Mouse (Mus musculus) neural tube, embryonic 13.5 days (tissue): ENCODE data around the gene Luc7l3. TPM values are rescaled to one million over a fixed set of nuclear protein-coding genes. Genes with fewer than 3 reads are reported as not detected.
"Not testable (repeated sequence)": the region's sequence is repeated elsewhere in the genome, so short reads cannot be mapped to it uniquely, and the experiment has no call there.

Experiments
- ATAC-seq: fragments of 200-750 bp; cut with Nextera tagmentation; 2 replicates; pipeline ENCODE4 v1.8.0; 2017; ENCODE audit warnings: low read depth, mild to moderate bottlenecking, moderate TSS enrichment, moderate library complexity
- H3K27ac ChIP-seq: fragments of 300-500 bp; sonication (generic); replicated peaks from 2 replicates; pipeline ENCODE4 v1.5.1; 2015; ENCODE audit warnings: moderate library complexity, mild to moderate bottlenecking, inconsistent platforms
- H3K27me3 ChIP-seq: fragments of 300-500 bp; sonication (generic); 2 replicates; pipeline ENCODE4 v1.6.1; 2015; ENCODE audit warnings: mild to moderate bottlenecking, inconsistent platforms
- H3K36me3 ChIP-seq: fragments of 300-500 bp; sonication (generic); 2 replicates; pipeline ENCODE4 v1.6.1; 2015; ENCODE audit warnings: mild to moderate bottlenecking, inconsistent platforms
- H3K4me1 ChIP-seq: fragments of 300-500 bp; sonication (generic); replicated peaks from 2 replicates; pipeline ENCODE4 v1.6.1; 2015; ENCODE audit warnings: inconsistent platforms
- H3K4me2 ChIP-seq: fragments of 300-500 bp; sonication (generic); 2 replicates; pipeline ENCODE4 v1.6.1; 2015; ENCODE audit warnings: inconsistent platforms, mild to moderate bottlenecking, moderate library complexity
- H3K4me3 ChIP-seq: fragments of 300-500 bp; sonication (generic); 2 replicates; pipeline ENCODE4 v1.5.1; 2015; ENCODE audit warnings: mild to moderate bottlenecking, inconsistent platforms
- H3K9ac ChIP-seq: fragments of 300-500 bp; sonication (generic); 2 replicates; pipeline ENCODE4 v1.6.1; 2015; ENCODE audit warnings: moderate library complexity, mild to moderate bottlenecking, inconsistent platforms
- H3K9me3 ChIP-seq: fragments of 300-500 bp; sonication (generic); 2 replicates; pipeline ENCODE4 v1.6.1; 2016; ENCODE audit warnings: inconsistent platforms
- WGBS: fragments of 180-500 bp; shearing (Covaris S2); methylation state at CpG from one replicate; pipeline ENCODE4 v1.1.7; 2015; 5-methylcytosine and 5-hydroxymethylcytosine counted together
- polyA plus RNA-seq: library from polyadenylated mRNA; unstranded; fragments of >200 nt; fragmentation: Nextera tagmentation; extraction: Ambion mirVana; gene quantifications from 2 replicates; pipeline ENCODE4 v1.2.1, GENCODE M21; 2015

The Luc7l3 gene
- polyA plus RNA-seq, 1 experiment from 2014 or later: 146 TPM

GRCm38 (mm10) chr11:94282291-94282690, 39.5 kb downstream of the Luc7l3 start:
- no peak for ATAC-seq
- no peaks in the 10 kb centered on the region for H3K9me3 ChIP-seq
- no peak overlapping the region for H3K4me3 ChIP-seq
- no peak overlapping the region for H3K27ac ChIP-seq
- H3K27me3 ChIP-seq: no peaks in the 10 kb centered on the region
- 68% methylated on average over 5 of the region's 5 CpGs for WGBS
- H3K36me3 ChIP-seq: peaks cover 36% of the 10 kb centered on the region
- H3K4me1 ChIP-seq: peaks cover 3% of the 10 kb centered on the region
- H3K4me2 ChIP-seq: no peak overlapping the region
- H3K9ac ChIP-seq: 0 out of 2 replicates have a peak overlapping the region, but pooled peaks have one; percentile 38

DNA sequence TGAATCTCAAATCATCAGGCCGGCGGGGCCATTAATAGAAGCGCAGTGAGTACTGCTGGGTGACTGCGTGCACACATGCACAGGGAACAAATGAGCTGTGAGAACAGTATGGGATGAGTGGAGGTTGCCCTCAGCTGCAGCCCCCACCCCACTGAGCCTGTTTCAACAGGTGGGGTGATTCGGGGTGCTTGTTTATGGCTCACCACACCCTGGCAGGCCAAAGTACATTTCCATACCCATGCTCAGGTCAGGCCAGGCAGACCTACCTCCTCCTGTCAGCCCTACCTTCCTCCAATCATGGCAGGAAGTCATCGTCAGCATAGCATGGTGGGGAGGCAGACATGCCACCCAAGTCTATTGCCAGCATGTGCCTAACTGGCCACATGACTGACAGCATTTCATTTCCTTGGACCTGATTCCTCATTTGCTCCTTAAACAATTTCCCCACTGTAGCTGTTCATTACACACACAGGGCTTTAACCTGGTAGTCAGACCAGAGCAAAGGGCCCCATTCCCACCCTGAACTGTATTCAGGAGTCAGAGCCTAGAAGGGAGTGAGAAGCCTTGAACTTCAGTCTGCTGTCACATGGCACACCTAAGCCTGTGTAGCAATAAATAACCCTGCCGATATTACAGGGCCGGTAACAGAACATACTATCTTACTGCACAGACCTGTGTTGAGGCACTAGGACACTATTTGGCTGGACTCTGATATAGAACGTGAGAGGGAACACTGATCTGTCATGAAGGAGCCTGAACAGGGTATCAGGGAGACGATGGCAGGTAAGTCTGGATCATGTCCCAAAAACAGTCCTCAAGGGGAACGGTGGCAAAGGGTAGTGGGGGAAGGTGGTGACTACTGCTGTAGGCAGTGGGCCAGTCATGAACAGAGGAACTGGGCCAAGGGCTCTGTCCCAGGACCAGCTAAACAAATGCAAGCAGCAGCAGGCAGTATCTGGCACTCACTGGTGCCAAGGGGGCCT, 40.3 kb downstream of the Luc7l3 start, which contains the start of gene Gm21885:
Gm21885 (plus strand) TSS at position 675 of the 983 bp plus-strand sequence.
- Histone ChIP-seq H3K4me1 (peaks cover 9% of the 10 kb centered on the region), H3K9ac (0 out of 2 replicates have a peak within 1 kb of the TSS, but pooled peaks have one; percentile 38), H3K36me3 (peaks cover 29% of the 10 kb centered on the region), H3K27me3 (no peaks in the 10 kb centered on the region), H3K4me2 (no peak within 1 kb of the TSS), H3K4me3 (no peak within 1 kb of the TSS), H3K9me3 (no peaks in the 10 kb centered on the region), H3K27ac (no peak within 1 kb of the TSS)
- no peak for ATAC-seq
- WGBS: 84% methylated on average over 11 of the region's 11 CpGs

DNA sequence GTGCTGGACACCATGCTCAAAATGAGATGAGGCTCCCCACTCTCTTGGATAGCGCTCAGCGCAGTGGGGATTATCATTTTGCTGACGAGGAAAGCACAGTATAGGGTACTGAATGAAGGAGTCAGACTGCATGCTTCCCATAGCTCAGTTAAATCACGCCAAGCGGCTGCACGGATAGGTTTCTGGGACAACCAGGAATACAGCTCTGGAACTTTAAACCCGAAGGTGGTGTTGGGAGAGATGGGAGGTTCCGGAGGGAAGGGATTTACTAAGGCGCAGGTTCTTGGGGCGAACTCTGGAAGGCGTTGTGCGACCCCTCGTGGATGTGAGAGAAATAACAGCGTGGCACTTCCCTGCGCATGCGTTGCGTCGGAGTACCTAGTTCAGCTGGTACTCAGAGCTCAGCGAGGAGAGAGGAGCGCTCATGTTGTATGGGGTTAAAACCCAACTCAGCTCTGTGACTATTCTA, 44.9 kb downstream of the Luc7l3 start:
- H3K4me3 ChIP-seq: peak overlapping the region; percentile 21
- ATAC-seq: peak; percentile 73
- H3K4me2 ChIP-seq: peak overlapping the region; percentile 53
- H3K27me3 ChIP-seq: no peaks in the 10 kb centered on the region
- H3K27ac ChIP-seq: 0 out of 2 replicates have a peak overlapping the region, but pooled peaks have one; percentile 25
- WGBS: 7% methylated on average over 20 of the region's 20 CpGs
- H3K9ac ChIP-seq: peak overlapping the region; percentile 56
- H3K36me3 ChIP-seq: no peaks in the 10 kb centered on the region
- H3K9me3 ChIP-seq: no peaks in the 10 kb centered on the region
- peaks cover 9% of the 10 kb centered on the region for H3K4me1 ChIP-seq

DNA sequence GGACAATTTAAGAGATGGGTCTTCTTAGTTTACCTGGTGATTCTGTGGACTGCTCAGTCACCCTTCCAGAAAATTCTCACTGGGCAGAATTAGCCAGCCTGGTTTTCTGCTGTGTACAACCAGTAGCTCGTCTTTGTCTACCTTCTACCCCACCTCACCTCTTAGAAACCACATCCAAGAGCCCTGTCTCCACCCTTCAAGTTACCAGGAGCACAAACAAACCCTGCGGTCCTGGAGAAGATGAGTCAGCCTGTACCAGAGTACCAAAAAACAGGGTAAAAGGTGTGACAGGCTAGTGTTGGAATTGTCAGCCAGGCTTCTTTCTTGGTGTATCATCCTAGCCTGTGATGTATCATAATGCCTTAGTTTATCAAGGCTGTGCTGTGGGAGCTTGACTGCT, 46.1 kb downstream of the Luc7l3 start:
- H3K36me3 ChIP-seq: no peaks in the 10 kb centered on the region
- no peak overlapping the region for H3K27ac ChIP-seq
- WGBS: 94% methylated on average over 2 of the region's 2 CpGs
- H3K9me3 ChIP-seq: no peaks in the 10 kb centered on the region
- H3K4me2 ChIP-seq: no peak overlapping the region
- no peaks in the 10 kb centered on the region for H3K27me3 ChIP-seq
- no peak overlapping the region for H3K9ac ChIP-seq
- no peak overlapping the region for H3K4me3 ChIP-seq
- ATAC-seq: no peak
- peaks cover 9% of the 10 kb centered on the region for H3K4me1 ChIP-seq

DNA sequence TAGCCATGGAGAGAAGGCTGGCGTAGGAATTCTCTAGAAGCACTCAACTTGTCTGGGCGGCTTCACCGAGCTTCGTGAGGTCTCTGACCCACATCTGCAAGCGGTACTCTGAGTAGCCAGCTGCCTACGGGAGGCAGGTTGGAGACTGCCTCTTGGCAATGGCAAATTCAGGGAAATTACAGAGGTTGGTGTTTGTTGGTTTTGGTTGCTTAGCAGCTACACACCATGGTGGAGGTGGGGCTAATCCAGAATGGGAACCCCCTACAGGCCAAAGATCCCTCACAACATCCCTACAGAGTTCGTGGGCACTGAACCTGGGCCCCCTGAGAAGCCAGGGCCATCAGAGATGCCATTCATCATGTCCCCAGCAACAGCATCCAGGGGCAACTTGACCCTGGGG, 46.6 kb downstream of the Luc7l3 start:
- H3K27me3 ChIP-seq: no peaks in the 10 kb centered on the region
- WGBS: 77% methylated on average over 7 of the region's 7 CpGs
- no peaks in the 10 kb centered on the region for H3K9me3 ChIP-seq
- H3K4me1 ChIP-seq: peaks cover 9% of the 10 kb centered on the region
- H3K4me3 ChIP-seq: no peak overlapping the region
- H3K36me3 ChIP-seq: no peaks in the 10 kb centered on the region
- no peak overlapping the region for H3K9ac ChIP-seq
- H3K27ac ChIP-seq: no peak overlapping the region
- no peak overlapping the region for H3K4me2 ChIP-seq
- ATAC-seq: no peak

DNA sequence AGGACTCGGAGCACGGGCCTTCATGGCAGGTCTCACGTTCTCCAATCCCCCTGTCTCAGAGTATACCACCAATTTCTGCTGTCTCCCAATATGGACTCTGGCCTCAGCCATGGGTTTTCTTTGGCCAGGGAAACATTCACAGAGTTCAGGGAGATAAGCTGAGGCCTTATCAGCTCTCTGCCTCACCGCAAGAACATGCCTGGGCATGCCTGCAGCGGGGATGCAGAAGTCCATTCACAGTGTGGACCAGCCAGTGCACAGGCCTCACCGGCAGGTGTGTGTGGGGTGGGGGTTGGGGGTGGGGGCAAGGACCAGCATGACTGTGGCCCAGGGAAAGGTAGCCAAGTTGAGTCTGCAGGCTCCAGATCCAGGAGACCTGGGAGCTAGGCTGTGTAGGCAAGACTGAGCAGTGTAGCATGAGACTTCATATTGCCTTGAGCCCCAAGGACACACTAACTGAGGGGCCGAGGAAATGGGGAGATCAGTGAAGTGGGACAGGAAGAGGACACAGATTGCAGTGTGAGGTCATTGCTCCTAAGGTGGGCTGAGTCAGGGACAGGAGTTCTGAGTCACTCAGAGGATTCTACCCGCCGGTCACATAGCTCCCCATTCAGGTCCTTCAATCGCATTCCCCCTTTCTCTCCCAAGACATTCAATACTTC, 47.5 kb downstream of the Luc7l3 start:
- Histone ChIP-seq H3K9me3 (no peaks in the 10 kb centered on the region), H3K4me1 (peaks cover 9% of the 10 kb centered on the region), H3K27ac (no peak overlapping the region), H3K4me3 (no peak overlapping the region), H3K9ac (no peak overlapping the region), H3K27me3 (no peaks in the 10 kb centered on the region), H3K36me3 (no peaks in the 10 kb centered on the region), H3K4me2 (no peak overlapping the region)
- 91% methylated on average over 10 of the region's 10 CpGs for WGBS
- ATAC-seq: no peak

DNA sequence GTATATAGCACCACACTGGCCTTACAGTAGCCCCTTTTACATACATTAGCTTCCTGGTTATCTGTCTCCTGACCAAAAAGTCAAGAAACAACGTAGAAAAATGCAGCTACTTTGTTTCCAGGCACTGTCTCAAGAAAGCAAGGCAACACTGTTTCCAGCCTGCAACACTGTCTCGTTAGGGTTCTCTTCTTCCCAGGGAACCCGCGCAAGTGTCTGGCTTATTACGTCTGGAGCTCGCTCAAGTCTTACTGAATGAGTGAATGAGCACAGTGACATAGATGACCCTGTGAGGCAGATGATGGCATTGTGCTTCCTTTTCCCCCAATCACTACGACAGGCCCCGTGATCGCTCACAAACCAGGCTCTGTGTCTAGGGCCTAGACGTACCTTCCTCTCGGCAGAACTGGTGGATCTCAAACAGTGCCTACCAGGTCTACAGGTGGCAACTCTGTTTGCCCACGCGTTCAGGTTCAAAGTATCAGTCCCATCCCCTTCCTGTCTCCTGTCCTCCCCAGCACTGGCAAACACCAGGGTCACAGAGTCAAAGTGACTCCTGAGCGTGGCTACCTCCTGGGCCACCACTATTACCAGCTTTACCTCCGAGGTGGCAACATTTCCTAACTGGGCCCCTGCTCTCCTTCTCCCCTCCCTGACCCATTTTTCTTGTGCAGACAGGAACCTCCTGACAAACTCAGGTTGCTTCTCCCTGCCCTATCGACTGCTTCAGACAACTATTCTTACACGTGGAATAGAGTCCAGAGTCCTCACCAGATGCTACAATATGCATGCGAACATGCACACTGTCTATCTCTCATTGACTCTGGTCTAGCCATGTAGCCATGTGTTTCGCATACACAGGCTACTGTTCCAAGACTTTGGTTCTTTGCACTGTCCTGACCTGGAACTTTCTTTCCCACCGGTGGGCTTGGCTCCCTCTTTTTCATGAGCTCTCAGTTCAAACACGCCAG, 48.5 kb downstream of the Luc7l3 start:
- no peaks in the 10 kb centered on the region for H3K36me3 ChIP-seq
- H3K27ac ChIP-seq: no peak overlapping the region
- H3K9me3 ChIP-seq: no peaks in the 10 kb centered on the region
- 89% methylated on average over 21 of the region's 21 CpGs for WGBS
- H3K4me3 ChIP-seq: no peak overlapping the region
- H3K27me3 ChIP-seq: no peaks in the 10 kb centered on the region
- H3K4me2 ChIP-seq: no peak overlapping the region
- ATAC-seq: no peak
- H3K9ac ChIP-seq: no peak overlapping the region
- peaks cover 9% of the 10 kb centered on the region for H3K4me1 ChIP-seq

- H3K9me3 ChIP-seq: no peaks in the 10 kb centered on the region
- H3K4me2 ChIP-seq: no peak overlapping the region
- no peak overlapping the region for H3K4me3 ChIP-seq
- no peaks in the 10 kb centered on the region for H3K4me1 ChIP-seq
- no peak overlapping the region for H3K27ac ChIP-seq
- no peaks in the 10 kb centered on the region for H3K36me3 ChIP-seq
- no peak overlapping the region for H3K9ac ChIP-seq
- ATAC-seq: no peak
- WGBS: 92% methylated on average over 2 of the region's 2 CpGs
- H3K27me3 ChIP-seq: no peaks in the 10 kb centered on the region
Observed at GRCm38 (mm10) chr11:94271015-94271414, 50.8 kb downstream of the Luc7l3 start.

DNA sequence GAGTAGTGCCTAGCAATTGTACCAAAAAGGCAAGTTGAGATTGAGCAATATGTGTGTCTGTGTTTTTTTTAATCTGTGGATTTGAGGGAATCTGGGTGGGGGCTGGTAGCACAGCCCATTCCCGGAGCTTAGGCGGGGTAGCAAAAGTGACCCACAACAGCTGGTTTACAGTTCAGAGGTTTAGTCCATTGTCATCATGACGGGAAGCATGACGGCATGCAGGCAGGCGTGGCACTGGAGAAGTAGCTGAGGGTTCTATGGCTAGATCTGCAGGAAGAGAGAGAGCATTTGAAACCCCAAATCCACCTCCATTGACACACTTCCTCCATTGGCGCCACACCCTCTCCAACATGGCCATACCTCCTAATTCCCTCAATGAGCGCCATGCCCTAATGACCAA, 51.9 kb downstream of the Luc7l3 start:
- Histone ChIP-seq H3K27ac (no peak overlapping the region), H3K9me3 (no peaks in the 10 kb centered on the region), H3K4me2 (no peak overlapping the region), H3K4me1 (peaks cover 7% of the 10 kb centered on the region), H3K36me3 (no peaks in the 10 kb centered on the region), H3K9ac (no peak overlapping the region), H3K4me3 (no peak overlapping the region), H3K27me3 (no peaks in the 10 kb centered on the region)
- 92% methylated on average over 7 of the region's 7 CpGs for WGBS
- ATAC-seq: no peak

- no peak for ATAC-seq
- no peak overlapping the region for H3K9ac ChIP-seq
- H3K4me2 ChIP-seq: no peak overlapping the region
- no peak overlapping the region for H3K27ac ChIP-seq
- no peaks in the 10 kb centered on the region for H3K9me3 ChIP-seq
- peaks cover 14% of the 10 kb centered on the region for H3K4me1 ChIP-seq
- no peaks in the 10 kb centered on the region for H3K36me3 ChIP-seq
- no peaks in the 10 kb centered on the region for H3K27me3 ChIP-seq
- no peak overlapping the region for H3K4me3 ChIP-seq
Observed at GRCm38 (mm10) chr11:94268761-94269160, 53.0 kb downstream of the Luc7l3 start.

DNA sequence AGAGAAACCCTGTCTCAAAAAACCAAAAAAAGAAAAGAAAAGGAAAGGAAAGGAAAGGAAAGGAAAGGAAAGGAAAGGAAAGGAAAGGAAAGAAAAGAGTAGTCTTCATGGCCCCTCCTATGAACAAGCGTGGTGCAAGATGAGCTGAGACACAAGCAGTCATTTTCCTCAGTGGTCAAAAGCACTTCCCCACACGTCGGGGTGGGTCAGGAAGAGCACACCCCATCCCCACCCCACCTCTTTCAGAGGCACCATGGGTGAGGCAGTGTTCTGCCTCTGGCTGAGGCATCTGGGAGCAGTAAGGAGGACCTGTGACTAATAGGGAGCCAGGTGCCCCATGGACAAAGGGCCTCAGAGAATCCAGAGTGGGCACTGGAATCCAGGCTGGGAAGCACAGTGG, 55.6 kb downstream of the Luc7l3 start:
- not testable (repeated sequence) for H3K4me2 ChIP-seq, H3K36me3 ChIP-seq, H3K27ac ChIP-seq, H3K9ac ChIP-seq, ATAC-seq, H3K9me3 ChIP-seq, H3K4me3 ChIP-seq, H3K27me3 ChIP-seq
- H3K4me1 ChIP-seq: peaks cover 14% of the 10 kb centered on the region
- 81% methylated on average over 3 of the region's 3 CpGs for WGBS
